Comparison of ENCODE assay signal across 8 mouse cellular contexts in the genomic region with DNA sequence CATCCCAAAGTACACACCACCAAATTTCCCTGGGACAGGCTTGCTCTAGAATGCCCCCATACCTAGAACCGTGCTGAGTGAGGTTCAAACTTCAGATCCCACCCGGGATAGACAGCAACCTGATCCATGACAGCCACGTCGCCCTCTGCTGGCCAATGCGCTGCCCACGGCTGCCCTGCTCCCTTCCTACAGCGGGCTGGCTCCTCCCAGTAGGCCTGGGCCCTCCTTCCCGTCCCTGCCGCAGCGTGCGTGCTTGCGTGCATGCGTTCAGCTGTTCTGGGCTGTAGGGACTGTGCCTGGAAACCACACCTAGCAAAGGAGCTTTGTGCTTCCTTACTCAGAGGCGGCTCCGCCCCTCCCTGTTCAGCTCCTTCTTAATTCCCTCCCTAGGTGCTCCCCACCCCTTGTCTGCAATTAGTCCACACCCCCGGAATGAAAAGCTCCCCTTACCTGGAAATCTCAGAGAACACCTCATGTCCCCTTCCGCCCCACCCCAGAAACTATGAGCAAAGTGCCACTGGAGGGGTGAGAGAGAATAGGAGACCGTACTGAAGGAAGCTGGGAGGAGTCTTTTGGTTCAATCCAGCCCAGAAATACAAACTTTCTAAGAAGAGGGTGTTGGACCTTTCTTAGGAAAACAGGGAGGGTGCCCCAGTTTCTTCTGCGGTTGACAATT. TPM values are rescaled to one million over a fixed set of nuclear protein-coding genes. Genes with fewer than 3 reads are reported as not detected.
A peak's percentile ranks its signal among the peaks of the same experiment; 100 is the strongest.
DNase-seq lines count a peak whose midpoint lies in the region; ATAC-seq lines count a peak whose summit lies in the region.

No protein-coding gene starts in this region.

- no peaks in the 10 kb centered on the region; the same call in 1 of the 2 replicates for H3K36me3 ChIP-seq in intestine, embryonic 14.5 days (ENCODE audit: control insufficient read depth, insufficient read depth, low read length)

- H3K9me3 ChIP-seq in intestine, embryonic 14.5 days (ENCODE audit: control insufficient read depth, low read length): no peaks in the 10 kb centered on the region

- peak; percentile 94 for ATAC-seq in intestine, embryonic 14.5 days (replicated peaks; ENCODE audit: low FRiP score, low TSS enrichment, low read depth)
- ATAC-seq in megakaryocyte-erythroid progenitor cell, adult 5-6 weeks (replicated peaks; ENCODE audit: low FRiP score, low TSS enrichment, poor library complexity, severe bottlenecking): peak; percentile 93

- WGBS in intestine, embryonic 14.5 days: 10% methylated on average over 19 of the region's 19 CpGs

- H3K4me3 ChIP-seq in intestine, embryonic 14.5 days (ENCODE audit: low read depth, low read length): peak overlapping the region; percentile 10; the same call in 1 of the 2 replicates

- peak overlapping the region; percentile 69 for H3K27ac ChIP-seq in intestine, embryonic 14.5 days (ENCODE audit: low read depth)

- peak overlapping the region; percentile 42; the same call in 1 of the 2 replicates for H3K9ac ChIP-seq in intestine, embryonic 14.5 days (ENCODE audit: low read length)

- peak overlapping the region; percentile 42 for H3K4me2 ChIP-seq in intestine, embryonic 14.5 days (ENCODE audit: low read length)

- no peaks in the 10 kb centered on the region for H3K27me3 ChIP-seq in intestine, embryonic 14.5 days (replicated peaks; ENCODE audit: control insufficient read depth, insufficient read depth, low read length)

- peaks cover 52% of the 10 kb centered on the region for H3K4me1 ChIP-seq in intestine, embryonic 14.5 days (replicated peaks; ENCODE audit: control insufficient read depth, insufficient read depth, low read length)

- intact Hi-C loops in left cerebral cortex, postnatal 14 days (cut with DNase I): loop anchor here (2.0 to 5.0 kb wide), 2 partner anchors 29 to 52 kb away; partner anchors contain the start of gene Acvr1b

- DNase-seq in adrenal gland, adult 2 months: peak; percentile 96
- DNase-seq in embryo, embryonic 11 days: peak; percentile 96
- peak; percentile 96 for DNase-seq in gastrocnemius, postnatal 25 days
- DNase-seq in intestine, embryonic 14.5 days (ENCODE audit: low spot score): peak; percentile 96
- DNase-seq in left cerebral cortex, postnatal 14 days (ENCODE audit: low spot score in 2 of 2): peak; percentile 95 to 97
- DNase-seq in right cerebral cortex, postnatal 14 days: peak; percentile 97
- peak; percentile 94 for DNase-seq in urinary bladder, postnatal 25 days (ENCODE audit: low spot score)

RNA-seq across cellular contexts. Expression of gene Acvrl1, which starts 17.2 kb away (rescaled TPM):
- 10 to 100 TPM; 15.0 to 22.6 TPM for total RNA-seq in adrenal gland, adult 2 months (2021)
- polyA plus RNA-seq in adrenal gland, adult 2 months (2012; rRNA removed): 20.9 and 23.3 TPM in 2 replicates
- total RNA-seq in gastrocnemius, postnatal 25 days (2021): 10 to 100 TPM; 10.7 to 13.0 TPM
- 16.5 and 16.6 TPM in 2 replicates for polyA plus RNA-seq in intestine, embryonic 14.5 days (2014; fragmentation: Nextera tagmentation; extraction: Ambion mirVana)
- total RNA-seq in left cerebral cortex, postnatal 14 days (2021): 10 to 100 TPM; 12.9 to 17.1 TPM
- total RNA-seq in megakaryocyte-erythroid progenitor cell, adult 5-6 weeks (2014; fragmentation: Nextera tagmentation): not detected in 2 replicates
- 3.3 TPM in 1 of 2 replicates, not detected in the other for total RNA-seq in megakaryocyte-erythroid progenitor cell, adult 5-6 weeks (2017)

RNA-seq across cellular contexts. Expression of gene Acvr1b, which starts 28.3 kb away (rescaled TPM):
- total RNA-seq in adrenal gland, adult 2 months (2021): 10 to 100 TPM in 1 of 2 experiments, 1 to 10 TPM in 1; 5.2 to 10.0 TPM
- 10.1 and 11.2 TPM in 2 replicates for polyA plus RNA-seq in adrenal gland, adult 2 months (2012; rRNA removed)
- total RNA-seq in gastrocnemius, postnatal 25 days (2021): 10 to 100 TPM; 23.0 to 34.4 TPM
- 12.5 and 12.6 TPM in 2 replicates for polyA plus RNA-seq in intestine, embryonic 14.5 days (2014; fragmentation: Nextera tagmentation; extraction: Ambion mirVana)
- 100 to 1,000 TPM; 112 to 121 TPM for total RNA-seq in left cerebral cortex, postnatal 14 days (2021)
- 1.4 and 2.8 TPM in 2 replicates for total RNA-seq in megakaryocyte-erythroid progenitor cell, adult 5-6 weeks (2014; fragmentation: Nextera tagmentation)
- total RNA-seq in megakaryocyte-erythroid progenitor cell, adult 5-6 weeks (2017): 1.0 and 2.7 TPM in 2 replicates

RNA-seq across cellular contexts. Expression of gene Ankrd33, which starts 30.0 kb away (rescaled TPM):
- total RNA-seq in adrenal gland, adult 2 months (2021): 1 to 10 TPM in 1 of 2 experiments, under 1 TPM in 1; 0.59 to 1.0 TPM
- 0.10 TPM in 1 of 2 replicates, not detected in the other for polyA plus RNA-seq in adrenal gland, adult 2 months (2012; rRNA removed)
- not detected for total RNA-seq in gastrocnemius, postnatal 25 days (2021)
- polyA plus RNA-seq in intestine, embryonic 14.5 days (2014; fragmentation: Nextera tagmentation; extraction: Ambion mirVana): not detected in 2 replicates
- total RNA-seq in left cerebral cortex, postnatal 14 days (2021): under 1 TPM in 1 of 2 experiments, not detected in 1; 0.21 TPM
- total RNA-seq in megakaryocyte-erythroid progenitor cell, adult 5-6 weeks (2014; fragmentation: Nextera tagmentation): not detected in 2 replicates
- total RNA-seq in megakaryocyte-erythroid progenitor cell, adult 5-6 weeks (2017): not detected in 2 replicates

Comparison
In these comparisons a context has a peak if more than half of its experiments do, and no peak if none do; other contexts are left out.
1. Peak in every context shown above with its lines: DNase-seq, ATAC-seq, H3K4me3 ChIP-seq and H3K27ac ChIP-seq.